Mouse (Mus musculus): Measurements from ENCODE around the gene Fscn2. TPM values are rescaled to one million over a fixed set of nuclear protein-coding genes. Genes with fewer than 3 reads are reported as not detected.
"Not testable (repeated sequence)": the region's sequence is repeated elsewhere in the genome, so short reads cannot be mapped to it uniquely, and the experiment has no call there.

Gene Fscn2
- total RNA-seq, 4 experiments from 2014 or later = 0.49 to 0.79 (median 0.73) TPM; not detected in 1

GRCm38 (mm10) chr11:120395661-120396060 is 34.3 kb downstream of the Fscn2 start:
- no peak for DNase-seq (ENCODE audit: low spot score in 2 of 2)

GRCm38 (mm10) chr11:120397602-120398001 is 36.3 kb downstream of the Fscn2 start:
- no peak for DNase-seq (ENCODE audit: low spot score in 2 of 2)

DNA sequence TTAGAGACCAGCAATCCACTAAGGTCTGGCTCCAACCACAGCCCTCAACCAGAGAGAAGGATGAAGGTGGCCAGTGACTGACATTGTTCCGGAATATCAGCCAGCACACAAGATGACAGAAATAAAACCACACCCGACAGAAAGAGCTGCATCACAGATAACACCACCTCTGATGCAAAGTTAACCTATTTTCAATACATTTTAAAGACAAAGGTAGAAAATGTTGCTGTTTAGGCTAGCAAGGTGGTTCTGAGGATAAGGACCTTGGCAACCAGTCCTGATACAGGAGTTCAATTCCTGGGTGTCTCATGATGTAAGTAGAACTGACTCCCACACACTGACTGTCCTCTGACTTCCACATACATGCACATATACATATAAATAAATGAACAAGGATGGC is 38.0 kb downstream of the Fscn2 start:
- DNase-seq (ENCODE audit: low spot score in 2 of 2) = no peak

DNA sequence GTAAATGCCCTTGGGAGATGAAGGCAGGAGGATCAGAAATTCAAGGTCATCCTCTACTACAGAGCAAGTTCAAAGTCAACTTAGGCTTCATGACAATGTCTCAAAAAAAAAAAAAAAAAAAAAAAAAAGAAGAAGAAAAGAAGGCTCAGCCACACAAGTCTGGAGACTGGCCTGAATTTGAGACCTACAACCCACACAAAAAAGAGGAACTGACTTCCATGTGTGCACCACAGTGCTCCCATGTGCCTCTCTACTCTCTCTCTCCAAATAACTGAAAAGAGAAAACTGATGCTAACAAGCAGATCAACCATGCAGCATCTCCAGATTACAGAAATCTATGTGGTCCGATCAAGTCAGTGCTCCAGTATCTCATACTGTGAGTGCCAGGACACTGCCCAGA is 43.5 kb downstream of the Fscn2 start:
- no peak for DNase-seq (ENCODE audit: low spot score in 2 of 2)

GRCm38 (mm10) chr11:120405867-120406266 is 44.5 kb downstream of the Fscn2 start:
- DNase-seq (ENCODE audit: low spot score in 2 of 2) = no peak

GRCm38 (mm10) chr11:120406445-120406844 is 45.1 kb downstream of the Fscn2 start:
- DNase-seq (ENCODE audit: low spot score in 2 of 2) = no peak

- not testable (repeated sequence) for DNase-seq (ENCODE audit: low spot score in 2 of 2)
Observed at GRCm38 (mm10) chr11:120413621-120414020, 52.3 kb downstream of the Fscn2 start.

Small RNA genes lying within 50 kb of the gene (microRNA-seq; reads per million reads assigned to microRNA genes)
- gene Gm23419 (0 reads per million in 2 experiments), gene Mir6935 (0.32 to 1.0 reads per million in 2 experiments)

Other genes starting within 250 kb of the Fscn2 start
- 10 to 100 TPM; 83.1 to 95.2 (median 88.8) TPM for gene Slc38a10, start 210.2 kb upstream of the Fscn2 start, total RNA-seq (2022)
- gene Bahcc1, start 128.6 kb upstream of the Fscn2 start, total RNA-seq (2022) = 10 to 100 TPM; 20.0 to 23.4 (median 21.4) TPM
- gene Actg1, start 13.0 kb upstream of the Fscn2 start, total RNA-seq (2022) = 1,000 to 10,000 TPM; 1,218 to 1,398 (median 1,309) TPM
- 10 to 100 TPM; 16.8 to 19.8 (median 18.7) TPM for gene Faap100, start 17.2 kb downstream of the Fscn2 start, total RNA-seq (2022)
- 10 to 100 TPM; 62.8 to 68.5 (median 66.1) TPM for gene Nploc4, start 76.2 kb downstream of the Fscn2 start, total RNA-seq (2022)
- 1 to 10 TPM in 1 of 4 experiments, not detected in 3; 2.4 TPM for gene Tspan10, start 81.1 kb downstream of the Fscn2 start, total RNA-seq (2022)
- under 1 TPM in 3 of 4 experiments, not detected in 1; 0.38 to 0.91 (median 0.50) TPM for gene Pde6g, start 92.0 kb downstream of the Fscn2 start, total RNA-seq (2022)
- gene Oxld1, start 96.5 kb downstream of the Fscn2 start, total RNA-seq (2022) = 10 to 100 TPM; 15.7 to 19.0 (median 17.2) TPM
- 10 to 100 TPM; 24.7 to 37.0 (median 27.4) TPM for gene Ccdc137, start 96.6 kb downstream of the Fscn2 start, total RNA-seq (2022)
- 10 to 100 TPM; 46.9 to 50.6 (median 50.3) TPM for gene Arl16, start 106.1 kb downstream of the Fscn2 start, total RNA-seq (2022)
- 10 to 100 TPM; 63.7 to 66.0 (median 64.4) TPM for gene Mrpl12, start 123.1 kb downstream of the Fscn2 start, total RNA-seq (2022)
- 10 to 100 TPM; 22.9 to 28.6 (median 25.0) TPM for gene Slc25a10, start 130.3 kb downstream of the Fscn2 start, total RNA-seq (2022)
- gene Gcgr, start 169.2 kb downstream of the Fscn2 start, total RNA-seq (2022) = under 1 TPM in 1 of 4 experiments, not detected in 3; 0.25 TPM
- gene Mcrip1, start 188.2 kb downstream of the Fscn2 start, total RNA-seq (2022) = 10 to 100 TPM; 61.1 to 68.7 (median 63.3) TPM
- gene Ppp1r27, start 189.6 kb downstream of the Fscn2 start, total RNA-seq (2022) = not detected
- gene P4hb, start 211.7 kb downstream of the Fscn2 start, total RNA-seq (2022) = 100 to 1,000 TPM; 119 to 147 (median 134) TPM
- gene Arhgdia, start 220.1 kb downstream of the Fscn2 start, total RNA-seq (2022) = 100 to 1,000 TPM; 268 to 314 (median 278) TPM
- gene Alyref, start 236.8 kb downstream of the Fscn2 start, total RNA-seq (2022) = 10 to 100 TPM; 38.1 to 61.8 (median 52.9) TPM
- gene Anapc11, start 236.9 kb downstream of the Fscn2 start, total RNA-seq (2022) = 10 to 100 TPM; 91.1 to 99.6 (median 93.6) TPM
- 1 to 10 TPM in 3 of 4 experiments, not detected in 1; 1.3 to 2.7 (median 1.5) TPM for gene Npb, start 246.9 kb downstream of the Fscn2 start, total RNA-seq (2022)

All from layer of hippocampus, adult 8-10 months (tissue).